Mouse (Mus musculus) right cerebral cortex, postnatal 4 days (tissue): ENCODE results near the gene Rnf181.
A peak's percentile ranks its signal among the peaks of the same experiment; 100 is the strongest.

Experiments
- DNase-seq: peaks from one replicate; pipeline ENCODE4 v3.0.0-alpha.2; 2022

The Rnf181 gene

DNA sequence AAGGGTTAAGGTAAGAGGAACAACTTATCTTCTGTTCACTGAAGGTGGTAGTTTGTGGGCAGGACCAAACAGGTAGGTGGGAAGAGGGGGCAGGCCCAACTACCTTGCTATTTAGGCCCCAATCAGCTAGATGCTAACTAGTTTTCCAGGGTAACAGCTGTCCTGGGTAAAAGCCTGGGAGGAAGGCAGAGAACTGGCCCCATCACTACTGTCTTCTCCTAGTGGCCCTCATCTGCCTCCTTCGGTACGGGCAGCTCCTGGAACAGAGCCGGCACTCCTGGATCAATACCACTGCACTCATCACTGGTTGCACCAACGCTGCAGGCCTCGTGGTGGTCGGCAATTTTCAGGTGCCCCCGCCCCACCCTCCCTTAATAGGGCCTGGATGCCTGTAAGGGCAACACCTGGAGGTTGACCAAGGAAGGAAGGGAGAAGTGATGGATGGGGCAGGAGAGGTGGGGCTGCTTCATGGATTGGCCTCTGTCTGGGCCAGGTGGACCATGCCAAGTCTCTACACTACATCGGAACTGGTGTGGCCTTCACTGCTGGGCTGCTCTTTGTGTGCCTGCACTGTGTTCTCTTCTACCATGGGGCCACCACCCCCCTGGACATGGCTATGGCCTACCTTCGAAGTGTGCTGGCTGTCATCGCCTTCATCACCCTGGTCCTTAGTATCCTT is 8.5 kb downstream of the Rnf181 start:
- no peak for DNase-seq

DNA sequence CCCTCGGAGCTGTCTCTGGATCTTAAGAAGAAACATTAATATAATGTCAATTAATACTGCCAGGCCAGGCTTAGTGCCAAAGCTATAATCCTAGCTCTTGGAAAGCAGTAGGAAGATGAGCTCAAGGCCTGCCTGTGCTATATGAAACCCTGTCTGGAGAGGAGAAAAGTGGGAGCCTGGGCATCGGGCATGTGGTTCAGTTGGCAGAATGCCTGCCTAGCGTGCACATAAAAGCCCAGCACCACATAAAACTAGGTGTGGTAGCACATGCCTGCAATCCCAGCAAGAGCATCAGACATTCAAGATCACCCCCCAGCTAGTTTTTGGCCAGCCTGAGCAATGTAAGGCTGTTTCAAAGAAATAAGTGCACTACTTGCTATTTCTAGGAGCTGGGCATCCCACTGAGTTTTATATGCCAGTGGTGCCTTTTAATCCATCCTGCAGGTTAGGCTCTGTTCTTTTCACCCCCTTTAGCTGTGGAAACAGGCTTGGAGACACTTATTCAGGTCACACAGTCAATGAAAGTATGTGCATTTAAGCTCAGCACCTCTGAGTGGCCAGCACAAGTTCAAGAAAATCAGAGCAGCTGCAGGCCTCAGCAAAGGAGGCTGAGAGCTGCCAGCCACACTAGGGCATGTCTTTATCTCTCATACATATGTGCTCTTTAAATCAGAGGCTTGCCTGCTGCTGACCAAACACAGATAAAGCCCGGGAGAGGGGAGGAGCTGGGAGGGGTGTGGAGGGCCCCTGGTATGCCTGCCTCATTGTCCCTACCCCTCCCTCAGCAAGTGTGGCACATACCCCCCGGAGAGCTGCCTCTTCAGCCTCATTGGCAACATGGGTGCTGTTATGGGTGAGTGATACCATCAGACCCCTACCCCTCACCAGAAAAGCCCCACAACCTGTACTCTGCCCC is 9.3 kb downstream of the Rnf181 start:
- DNase-seq, result no peak

DNA sequence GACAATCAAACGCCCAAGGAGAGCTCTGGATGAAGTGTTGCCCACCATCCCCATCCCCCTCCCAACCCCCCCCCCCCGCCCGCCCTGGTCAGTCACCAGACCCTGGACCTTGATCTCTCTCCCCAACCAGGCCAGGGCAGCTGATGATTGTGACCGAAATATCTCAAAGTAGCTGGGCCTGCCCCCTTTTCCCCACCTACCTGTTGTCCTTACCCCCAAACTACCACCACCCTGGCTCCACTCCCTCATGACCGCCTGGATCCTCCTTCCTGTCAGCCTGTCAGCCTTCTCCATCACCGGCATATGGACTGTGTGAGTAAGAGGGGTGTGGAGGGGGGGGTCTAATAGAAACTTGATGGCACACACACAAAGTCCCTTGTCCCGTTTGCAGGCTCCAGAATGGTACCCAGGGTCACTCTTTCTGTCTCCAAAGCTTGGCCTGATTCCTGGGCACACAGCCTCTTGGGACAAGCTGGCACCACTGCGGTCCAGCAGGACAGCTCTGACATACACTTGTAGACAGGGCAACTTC is 10.7 kb downstream of the Rnf181 start:
- DNase-seq, result no peak

DNA sequence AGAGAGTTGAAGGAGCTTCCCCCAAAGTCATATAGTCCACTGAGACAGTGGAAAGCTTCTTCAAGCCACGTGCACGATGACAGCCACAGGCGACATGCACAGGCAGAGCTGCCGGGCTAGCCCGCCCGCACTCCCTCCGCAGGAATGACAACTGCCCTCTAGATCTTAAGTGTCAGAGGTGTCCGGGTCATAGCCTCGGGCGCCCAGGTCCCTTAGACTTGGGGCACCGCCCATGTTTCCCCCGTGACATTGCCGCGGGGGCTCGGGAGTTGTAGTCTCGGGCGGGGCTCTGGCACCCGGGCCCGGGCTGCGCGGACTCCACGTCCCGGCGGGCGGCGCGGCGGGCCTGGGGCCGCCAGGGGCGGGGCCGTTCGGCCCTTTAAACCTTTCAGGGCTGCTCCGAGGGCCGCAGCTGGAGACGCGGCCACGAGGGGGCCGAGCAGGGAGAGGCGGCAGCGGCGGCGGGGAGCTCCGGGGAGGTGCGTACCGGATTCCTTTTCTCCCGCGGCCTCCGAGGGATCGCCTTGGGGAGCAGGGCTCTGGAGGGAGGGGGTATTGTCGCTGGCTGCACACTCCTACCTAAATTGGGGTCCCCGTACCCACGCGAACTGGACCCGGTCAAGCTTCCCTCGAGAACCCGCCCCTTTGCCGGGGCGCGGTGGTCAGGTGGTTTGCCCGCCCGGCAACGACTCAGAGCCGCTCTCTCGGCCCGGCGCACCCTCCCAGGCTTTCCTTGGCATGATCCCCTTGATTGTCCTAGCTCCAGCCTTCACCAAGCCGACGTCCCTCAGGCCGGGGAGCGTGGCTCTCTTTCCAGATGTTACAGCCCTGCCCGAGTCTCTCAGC is 11.5 kb downstream of the Rnf181 start, which contains the start of gene Tmem150a:
TSS of gene Tmem150a (plus strand) at position 382 of the 846 bp plus-strand sequence.
- DNase-seq, result peak; percentile 77

DNA sequence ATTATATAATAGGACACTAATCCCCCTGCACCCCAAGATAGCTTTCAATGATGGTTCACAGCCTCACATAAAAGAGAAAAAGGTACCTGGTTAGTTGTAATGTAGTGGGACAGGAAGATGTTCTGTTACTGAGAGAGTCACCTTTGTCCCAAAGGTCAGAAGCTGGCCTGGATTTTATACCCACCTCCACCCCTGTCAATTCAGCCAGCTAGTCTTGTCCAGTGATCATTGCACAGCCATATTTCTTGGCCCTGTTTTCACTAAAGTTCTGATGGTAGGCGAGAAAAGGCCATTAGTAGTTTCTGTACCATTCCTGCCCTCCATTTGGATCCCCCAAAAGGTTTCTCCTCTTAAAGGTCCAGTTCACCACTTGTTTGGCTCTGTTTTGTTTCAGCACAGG is 12.7 kb downstream of the Rnf181 start:
- DNase-seq, result no peak

DNA sequence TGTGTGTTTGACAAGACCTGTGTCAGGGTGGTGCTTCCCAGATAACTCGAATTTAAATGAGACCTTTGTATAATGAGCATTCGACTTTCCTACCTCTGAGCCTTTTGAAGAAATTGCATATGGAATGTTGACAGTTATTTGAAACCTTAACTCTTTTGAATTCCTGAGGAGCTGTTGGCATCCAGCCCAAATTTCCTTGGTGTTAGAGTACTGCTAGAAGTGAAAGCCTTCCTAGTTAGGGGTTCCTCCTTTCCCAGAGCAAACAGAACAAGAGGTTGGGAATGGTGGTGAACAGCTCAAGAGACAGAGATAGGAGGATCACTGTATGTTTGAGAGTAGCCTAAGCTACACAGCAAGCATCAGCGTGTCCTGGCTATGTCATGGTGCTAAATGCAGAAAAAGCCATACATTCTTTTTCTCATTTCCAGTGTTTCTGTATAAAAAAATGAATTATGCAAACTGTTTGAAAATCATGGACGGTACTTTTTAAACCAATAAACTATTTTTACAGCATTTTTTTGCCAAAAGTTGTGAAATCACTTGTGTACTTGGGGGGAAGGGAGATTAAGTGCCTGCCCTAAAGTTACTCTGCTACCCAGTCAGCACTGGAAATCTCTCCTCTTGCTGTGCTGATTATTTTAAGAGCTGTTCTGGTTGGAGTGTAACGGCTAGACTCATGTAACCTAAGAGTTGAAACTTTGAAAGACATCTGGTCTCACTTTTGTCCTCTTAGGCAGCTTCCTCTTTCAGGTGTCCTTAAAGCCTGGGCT is 13.9 kb downstream of the Rnf181 start:
- no peak for DNase-seq

DNA sequence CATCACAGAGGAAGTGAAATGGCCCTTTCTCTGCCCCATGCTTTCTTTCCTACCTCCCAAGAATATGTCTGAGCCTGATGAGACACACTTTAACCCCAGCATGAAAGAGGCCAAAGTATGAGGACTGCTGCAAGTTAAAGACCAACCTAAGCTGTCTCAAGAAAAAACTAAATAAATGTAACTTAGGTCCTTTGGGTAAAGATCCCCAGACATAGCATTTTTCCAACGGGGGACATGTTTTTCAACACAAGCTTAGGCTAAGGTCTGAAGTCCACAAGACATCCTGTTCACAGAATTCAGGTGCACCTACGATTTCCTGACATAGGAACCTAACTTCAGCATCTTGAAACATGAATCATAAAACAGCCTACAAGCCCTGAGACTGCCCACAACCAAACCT is 16.5 kb downstream of the Rnf181 start:
- DNase-seq, result no peak

DNA sequence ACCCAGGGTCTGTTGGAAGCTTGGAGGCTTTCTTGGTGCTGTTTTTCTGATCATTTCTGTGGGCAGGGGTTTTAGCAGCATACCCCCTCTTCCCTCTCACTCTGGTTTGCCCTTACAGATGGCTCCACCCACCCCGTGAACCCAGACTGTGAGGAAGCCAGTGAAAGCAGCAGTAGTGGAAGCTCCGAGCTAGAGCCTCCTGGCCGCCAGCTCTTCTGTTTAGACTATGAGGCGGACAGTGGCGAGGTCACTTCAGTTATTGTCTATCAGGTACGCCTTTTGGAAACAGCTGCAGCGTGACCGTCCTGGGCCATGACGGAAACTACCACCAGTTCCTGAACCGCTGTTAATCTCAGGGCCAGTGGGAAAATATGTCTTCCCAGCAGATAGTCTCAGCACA is 18.3 kb downstream of the Rnf181 start:
- no peak for DNase-seq

DNA sequence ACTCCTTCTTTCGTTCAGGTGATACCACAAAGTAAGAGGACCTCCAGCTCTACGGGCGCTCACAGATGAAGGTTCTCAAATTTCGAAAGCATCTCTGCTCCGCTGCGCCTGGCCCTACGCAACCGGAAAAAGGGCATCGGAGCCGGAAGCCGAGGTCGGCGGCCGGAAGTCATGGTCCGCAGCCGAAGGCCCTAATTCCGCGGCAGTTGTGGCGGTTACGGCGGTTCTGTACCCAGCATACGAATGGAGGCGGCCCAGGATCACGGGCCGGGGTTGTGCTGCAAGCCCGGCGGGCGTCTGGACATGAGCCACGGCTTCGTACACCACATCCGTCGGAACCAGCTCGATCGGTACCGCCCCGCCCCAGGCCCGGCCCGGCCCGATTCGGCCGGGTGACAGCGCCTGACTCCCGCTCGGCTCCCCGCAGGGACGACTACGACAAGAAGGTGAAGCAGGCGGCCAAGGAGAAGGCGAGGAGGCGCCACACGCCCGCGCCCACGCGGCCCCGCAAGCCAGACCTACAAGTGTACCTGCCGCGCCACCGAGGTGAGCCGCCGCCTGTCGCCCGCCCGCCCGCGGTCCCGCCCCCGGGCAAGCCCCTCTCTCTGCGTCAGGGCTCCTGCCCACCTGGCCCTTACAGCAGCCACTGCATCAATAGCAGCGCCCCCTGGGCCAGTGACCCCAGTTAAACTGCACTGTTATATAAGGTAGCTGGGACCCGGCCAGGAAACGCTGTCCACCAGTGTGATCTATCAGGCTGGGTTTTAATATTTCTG is 19.4 kb downstream of the Rnf181 start, which contains the start of gene 0610030E20Rik:
TSS of gene 0610030E20Rik (plus strand) at position 152 of the 776 bp plus-strand sequence.
- DNase-seq, result peak; percentile 71

DNA sequence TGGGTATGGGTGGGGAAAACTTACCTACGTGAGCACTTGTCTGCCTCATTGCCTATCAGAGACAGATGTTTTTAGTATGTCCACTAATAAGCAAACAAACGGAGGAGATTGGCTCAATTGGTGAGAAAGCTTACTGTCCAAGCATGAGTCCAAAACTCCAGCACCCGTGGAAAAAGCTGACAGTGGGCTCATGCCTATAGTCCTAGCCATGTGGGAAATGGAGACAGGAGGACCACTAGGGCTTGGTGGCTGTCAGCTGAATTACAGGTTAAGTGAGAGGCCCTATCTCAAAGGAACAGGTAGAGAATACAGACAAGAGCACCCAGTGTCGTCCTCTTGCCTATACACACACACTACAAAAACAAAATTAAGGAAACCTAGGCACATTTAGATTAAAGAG is 20.5 kb downstream of the Rnf181 start:
- DNase-seq, result no peak

DNA sequence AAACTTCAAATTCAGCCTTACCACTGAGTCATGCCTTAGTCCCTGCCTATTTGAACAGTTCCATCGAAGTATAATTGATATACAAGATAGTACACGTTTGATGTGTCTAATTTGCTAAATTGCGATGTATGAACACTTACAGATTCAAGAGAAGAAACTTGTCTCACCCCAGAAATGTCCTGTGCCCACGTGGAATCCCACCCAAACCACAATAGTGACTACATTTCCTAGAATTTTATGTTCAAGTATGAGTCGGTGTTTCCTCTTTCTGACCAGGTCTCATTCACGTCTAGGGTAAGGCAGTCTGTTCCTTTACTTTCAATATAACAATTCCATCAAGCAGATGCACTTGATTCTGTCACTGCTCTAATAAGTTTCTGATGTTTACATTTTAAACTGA is 21.1 kb downstream of the Rnf181 start:
- DNase-seq, result no peak

DNA sequence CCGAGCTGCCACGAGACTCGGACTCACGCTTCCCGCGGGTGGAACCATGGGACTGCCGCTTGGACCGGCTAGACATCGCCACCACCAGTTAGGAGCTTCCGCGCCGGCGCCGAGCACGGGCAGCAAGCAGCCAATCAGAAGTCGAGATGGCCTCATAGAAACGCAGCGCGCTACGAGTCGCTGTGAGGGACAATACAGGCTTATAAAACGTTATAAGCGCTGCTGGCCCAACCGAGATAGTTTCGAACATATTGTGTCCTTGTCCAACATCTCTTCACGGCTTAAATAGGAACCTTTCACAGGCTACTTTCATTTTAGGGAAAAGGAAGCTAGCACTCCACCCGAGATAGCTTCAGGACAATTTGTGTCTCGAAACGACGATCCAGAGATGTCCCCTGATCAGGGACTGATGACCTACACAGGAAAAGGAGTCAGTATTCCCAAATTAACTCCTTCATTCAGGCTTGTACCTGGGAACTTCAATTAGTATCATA is 21.6 kb downstream of the Rnf181 start, which contains the start of gene Usp39:
TSS of gene Usp39 (minus strand) at position 111 of the 494 bp plus-strand sequence.
- peak; percentile 90 for DNase-seq

DNA sequence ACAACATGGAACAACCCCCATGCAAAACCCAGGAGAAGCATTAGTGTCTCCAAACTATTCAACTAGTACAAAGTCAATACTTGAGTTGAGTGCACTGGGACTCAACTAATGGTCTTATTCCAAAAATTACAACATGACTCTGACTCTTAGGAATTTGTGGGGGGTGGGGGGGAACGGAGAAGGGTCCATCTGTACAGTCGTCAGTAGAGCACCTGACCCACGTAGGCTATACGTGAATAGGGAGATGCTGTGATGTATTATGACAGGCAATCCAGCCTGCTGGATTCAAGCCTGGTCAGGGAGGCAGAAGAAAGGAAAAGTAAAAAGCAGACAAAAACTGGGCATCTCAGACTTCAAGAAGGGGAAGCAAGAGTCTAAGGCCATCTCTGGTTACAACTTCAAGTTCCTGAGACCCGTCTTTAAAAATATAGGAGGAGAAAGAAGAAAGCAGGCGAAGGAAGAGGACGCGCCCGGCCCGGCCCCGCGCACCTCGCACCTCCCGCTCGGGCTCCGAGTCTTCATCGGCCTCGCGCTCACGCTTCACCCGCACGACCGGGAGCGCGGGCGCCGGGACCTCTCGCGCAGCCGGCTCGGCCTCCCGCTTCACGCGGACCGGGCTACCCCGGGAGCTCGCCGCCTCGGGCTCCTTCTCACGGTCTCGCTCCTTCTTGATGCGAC is 22.2 kb downstream of the Rnf181 start:
- no peak for DNase-seq

DNA sequence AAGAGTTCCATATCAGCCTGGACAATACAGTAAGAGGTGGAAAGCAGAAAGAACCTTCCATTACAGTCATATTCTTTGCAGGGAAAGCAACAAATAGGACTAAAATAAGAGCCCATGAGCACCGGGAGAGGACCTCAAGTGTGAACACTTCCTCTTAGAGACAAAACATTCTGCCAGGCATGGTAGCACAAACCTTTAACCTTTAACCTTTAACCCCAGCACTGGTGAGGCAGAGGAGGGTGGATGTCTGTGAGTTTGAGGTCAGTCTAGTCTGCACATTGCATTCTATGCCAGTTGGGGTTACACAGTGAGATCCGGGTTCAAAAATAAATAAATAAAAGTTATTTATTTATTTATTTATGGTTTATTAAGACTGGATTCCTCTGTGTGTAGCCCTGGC is 26.3 kb downstream of the Rnf181 start:
- no peak for DNase-seq

DNA sequence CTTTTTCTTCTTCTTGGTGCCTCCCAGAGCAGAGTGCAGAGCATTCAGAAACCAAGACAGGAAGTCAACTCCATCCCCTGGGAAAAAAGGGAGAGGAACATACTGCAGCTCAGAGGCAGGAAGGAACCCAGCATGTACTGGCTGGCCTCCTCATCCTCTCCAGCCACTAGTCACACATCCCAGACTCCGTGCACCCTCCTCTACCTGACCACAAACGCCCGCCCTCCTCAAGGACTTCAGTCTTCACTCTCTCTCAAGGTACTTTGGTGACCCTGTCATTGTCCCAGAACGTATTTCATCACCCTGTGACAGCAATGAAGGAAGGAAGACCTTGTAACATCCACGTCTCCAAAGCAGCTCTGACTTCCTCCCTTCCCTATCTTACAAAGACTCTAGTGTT is 33.6 kb downstream of the Rnf181 start:
- no peak for DNase-seq

DNA sequence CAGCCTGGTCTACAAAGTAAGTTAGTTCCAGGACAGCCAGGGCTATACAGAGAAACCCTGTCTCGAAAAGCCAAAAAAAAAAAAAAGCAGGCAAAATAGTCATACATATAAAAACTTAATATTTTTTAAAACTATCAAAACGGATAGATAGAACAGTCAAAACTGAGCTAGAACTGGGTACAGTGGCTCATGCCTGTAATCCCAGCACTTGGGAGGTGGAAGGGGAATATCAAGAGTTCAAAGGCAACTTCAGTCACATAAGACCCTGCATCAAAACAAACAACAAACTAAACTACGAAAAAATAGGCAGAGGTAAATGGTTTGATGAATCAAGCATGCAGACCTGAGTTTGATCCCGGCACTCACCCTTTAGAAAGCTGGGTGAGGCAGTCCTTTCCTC is 36.6 kb downstream of the Rnf181 start:
- DNase-seq, result no peak

DNA sequence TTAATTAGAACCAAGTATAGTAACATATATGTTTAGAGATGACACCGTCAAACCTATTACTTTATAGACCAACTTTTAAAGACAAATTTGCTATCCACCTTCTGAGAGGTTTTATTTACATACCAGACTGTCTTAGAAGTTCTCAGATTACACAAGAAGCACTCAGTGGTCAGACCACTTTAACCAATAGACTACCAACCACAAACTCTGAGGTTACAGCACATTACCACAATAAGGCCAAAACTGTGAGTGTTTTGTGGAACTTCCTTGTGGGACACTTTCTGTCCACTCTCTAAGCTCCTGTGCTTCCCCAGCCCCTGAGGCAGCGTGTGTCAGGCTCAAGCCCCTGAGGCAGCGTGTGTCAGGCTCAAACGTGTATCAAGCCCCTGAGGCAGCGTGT is 37.7 kb downstream of the Rnf181 start:
- no peak for DNase-seq

DNA sequence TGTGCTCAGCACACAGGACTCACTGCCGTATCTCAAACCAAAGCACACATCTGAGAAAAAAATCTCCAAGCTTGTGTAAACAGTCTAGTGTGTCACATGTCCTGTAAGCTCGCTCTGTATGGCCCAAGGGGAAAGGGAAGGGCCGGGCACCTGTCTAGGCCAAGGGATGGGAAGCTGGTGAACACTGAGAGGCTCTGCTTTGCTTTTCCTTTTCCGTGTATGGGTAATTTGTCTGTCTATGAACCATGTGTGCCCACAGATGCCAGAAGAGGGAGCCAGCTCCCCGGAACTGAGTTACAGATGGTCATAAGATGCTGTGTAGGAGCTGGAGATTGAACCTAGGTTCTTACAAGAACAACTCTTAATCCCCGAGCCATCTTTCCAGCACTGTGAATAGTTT is 40.5 kb downstream of the Rnf181 start:
- DNase-seq, result peak; percentile 23

DNA sequence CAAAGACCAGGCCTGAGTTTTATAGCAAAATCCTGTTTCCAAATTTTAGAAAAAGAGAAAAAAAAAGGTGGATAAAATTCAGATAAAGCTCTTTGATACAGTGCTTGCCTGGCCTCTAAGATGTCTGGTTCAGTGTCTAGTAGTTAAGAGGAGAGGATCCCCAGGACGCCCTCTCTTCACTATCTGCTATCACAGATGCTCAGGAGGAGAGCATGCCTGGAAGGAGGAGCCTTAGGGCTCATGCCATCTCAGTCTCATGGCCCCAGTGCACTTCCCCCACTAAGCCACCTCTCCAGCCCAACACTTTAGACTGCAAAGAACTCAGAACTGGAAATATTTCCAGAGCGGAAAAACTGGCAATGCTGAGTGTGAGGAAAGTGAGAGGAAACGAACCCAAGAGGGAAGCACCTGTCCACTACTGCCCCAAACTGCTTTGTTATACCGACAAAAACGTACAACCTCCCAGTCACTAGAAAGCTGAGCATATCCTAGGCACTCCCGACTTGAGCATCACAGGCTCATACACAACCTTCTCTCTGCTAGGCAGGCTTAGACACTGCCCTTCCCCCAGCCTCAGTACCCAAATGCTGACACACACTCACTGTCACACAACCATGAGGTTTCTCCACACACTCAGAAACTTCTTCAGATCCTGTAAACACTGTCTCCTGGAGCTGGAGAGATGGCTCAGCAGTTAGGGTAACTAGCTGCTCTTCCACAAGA is 42.8 kb downstream of the Rnf181 start:
- no peak for DNase-seq

DNA sequence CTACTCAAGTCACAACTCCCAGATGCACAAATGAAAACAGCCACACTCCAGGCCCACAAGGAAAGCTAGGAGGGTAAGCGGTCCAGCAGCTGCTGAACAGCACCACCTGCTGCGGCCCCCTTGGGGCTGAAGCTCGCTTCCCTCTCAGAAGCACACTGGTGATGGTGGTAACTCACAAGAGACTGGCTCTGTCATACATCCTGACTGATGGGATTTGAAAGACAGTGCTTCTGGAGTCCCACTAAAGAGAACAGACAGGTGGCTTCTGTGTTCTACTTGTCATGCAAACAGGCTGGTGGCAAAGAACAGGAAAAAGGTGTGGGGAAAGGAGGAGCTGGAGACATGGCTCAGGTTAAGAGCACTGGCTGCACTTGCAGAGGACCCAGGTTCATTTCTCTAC is 43.8 kb downstream of the Rnf181 start:
- no peak for DNase-seq
